Mouse (Mus musculus) G1E (cell line): Measurements from ENCODE around the gene Dscam. TPM values are rescaled to one million over a fixed set of nuclear protein-coding genes. Genes with fewer than 3 reads are reported as not detected.

ENCODE experiments used
- ATAC-seq: 2 replicates; pipeline ENCODE4 v1.8.0; 2016; ENCODE audit warnings: mild to moderate bottlenecking; ENCODE audit not compliant: insufficient number of reproducible peaks, poor library complexity, low FRiP score, severe bottlenecking; ENCODE audit errors: extremely low read depth
- DNase-seq: peaks from one replicate; pipeline ENCODE4 v3.0.0; 2012; ENCODE audit warnings: low spot score
- H3K27me3 ChIP-seq: 2 replicates; pipeline ENCODE4 v1.6.1; 2012; ENCODE audit warnings: mild to moderate bottlenecking, low read length, inconsistent platforms; ENCODE audit not compliant: insufficient read depth
- H3K36me3 ChIP-seq: replicated peaks from 2 replicates; pipeline ENCODE3; 2012; ENCODE audit warnings: mild to moderate bottlenecking, inconsistent platforms
- H3K4me1 ChIP-seq: 2 replicates; pipeline ENCODE4 v1.6.1; 2012; ENCODE audit warnings: low read depth, low read length, inconsistent platforms, mixed read lengths; ENCODE audit not compliant: insufficient read depth
- H3K4me3 ChIP-seq: 2 replicates; pipeline ENCODE4 v1.5.1; 2012; ENCODE audit warnings: low read depth, mild to moderate bottlenecking, inconsistent platforms, low read length, moderate library complexity, mixed read lengths
- H3K9me3 ChIP-seq: replicated peaks from 2 replicates; pipeline ENCODE4 v1.6.1; 2012; ENCODE audit warnings: inconsistent platforms
- CTCF ChIP-seq: IDR thresholded peaks from 2 replicates; pipeline ENCODE4 v1.5.1; 2012; ENCODE audit warnings: low read depth, low read length, inconsistent platforms, mixed read lengths
- GATA1 ChIP-seq: IDR thresholded peaks from 2 replicates; pipeline ENCODE4 v1.6.1; 2012; ENCODE audit warnings: borderline replicate concordance, low read length, inconsistent platforms, mixed read lengths
- GATA2 ChIP-seq: IDR thresholded peaks from 2 replicates; pipeline ENCODE4 v1.6.1; 2012; ENCODE audit warnings: low read depth, low read length, inconsistent platforms, borderline replicate concordance
- POLR2AphosphoS5 ChIP-seq: IDR thresholded peaks from 2 replicates; pipeline ENCODE4 v1.6.1; 2012; ENCODE audit warnings: low read depth, low read length, inconsistent platforms; ENCODE audit not compliant: insufficient replicate concordance
- TAL1 ChIP-seq: conservative IDR thresholded peaks from 2 replicates; pipeline ENCODE4 v1.6.1; 2012; ENCODE audit warnings: low read depth, low read length, inconsistent platforms, mixed read lengths
- polyA plus RNA-seq: library from polyadenylated mRNA; stranded (reverse); fragments of >175 nt; gene quantifications from 2 replicates; pipeline ENCODE4 v1.2.3, GENCODE M21; 2012
- total RNA-seq, 2 experiments: library from RNA; stranded (forward) in 1 of 2; stranded (reverse) in 1 of 2; fragments of 200-1000 nt in 1 of 2; fragments of >200 nt in 1 of 2; fragmentation: Nextera tagmentation in 1 of 2; gene quantifications; 2 replicates each; pipeline ENCODE4 v1.2.3; 2014 to 2017

Gene Dscam
- total and polyA plus RNA-seq, 3 experiments = under 0.01 TPM; not detected in 2

DNA sequence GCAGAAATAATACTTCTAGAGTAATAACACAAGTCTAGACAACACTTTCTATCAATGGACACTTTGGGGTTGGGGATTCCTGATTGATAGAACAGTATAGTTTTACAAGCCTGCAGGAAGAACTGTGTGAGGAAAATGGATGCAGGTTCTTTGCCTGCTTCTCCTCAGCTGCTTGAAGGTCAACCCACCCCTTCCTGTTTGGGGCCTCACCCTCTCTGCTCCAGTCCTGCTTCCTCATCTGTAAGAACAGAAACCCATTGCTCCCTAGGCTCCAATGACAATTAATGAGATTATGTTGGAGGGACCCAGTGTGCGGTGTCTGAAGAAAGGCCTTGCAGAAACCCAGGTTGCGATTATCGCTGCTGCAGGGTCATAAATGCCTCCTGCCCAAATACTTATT is 446.4 kb downstream of the Dscam start:
- H3K4me3 ChIP-seq = no peak overlapping the region
- ATAC-seq = no peak
- H3K4me1 ChIP-seq = no peaks in the 10 kb centered on the region
- DNase-seq = no peak
- no peaks in the 10 kb centered on the region for H3K36me3 ChIP-seq
- peaks cover 8% of the 10 kb centered on the region for H3K9me3 ChIP-seq
- peaks cover 2% of the 10 kb centered on the region; the same call in 1 of the 2 replicates for H3K27me3 ChIP-seq
- TF ChIP-seq POLR2AphosphoS5 (no peak), TAL1 (no peak), GATA1 (no peak), GATA2 (no peak), CTCF (no peak)

DNA sequence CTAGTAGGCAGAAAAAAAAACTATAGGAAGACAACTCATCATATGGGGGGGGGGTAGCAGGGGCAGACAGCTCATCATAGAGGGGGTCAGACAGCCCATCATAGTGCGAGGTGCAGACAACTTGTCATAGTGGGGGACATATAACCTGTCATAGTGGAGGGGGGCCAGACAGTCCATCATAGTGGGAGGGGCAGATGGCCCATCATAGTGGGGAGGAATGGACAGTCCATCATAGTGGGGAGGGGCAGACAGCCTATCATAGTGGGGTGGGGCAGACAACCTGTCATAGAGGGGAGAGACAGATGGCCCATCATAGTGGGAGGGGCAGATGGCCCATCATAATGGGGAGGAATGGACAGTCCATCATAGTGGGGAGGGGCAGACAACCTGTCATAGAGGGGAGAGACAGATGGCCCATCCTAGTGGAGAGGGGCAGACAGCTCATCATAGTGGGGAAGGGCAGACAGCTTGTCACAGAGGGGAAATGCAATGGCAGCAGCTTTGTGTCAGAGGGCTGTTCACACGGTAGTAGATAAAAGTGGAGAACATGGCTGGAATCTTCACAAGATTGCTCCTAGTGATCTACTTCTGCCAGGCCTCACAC is 447.4 kb downstream of the Dscam start:
- no peak for DNase-seq
- no peak for ATAC-seq
- Histone ChIP-seq H3K4me3 (no peak overlapping the region), H3K36me3 (no peaks in the 10 kb centered on the region), H3K27me3 (peaks cover 2% of the 10 kb centered on the region; the same call in 1 of the 2 replicates), H3K9me3 (peaks cover 8% of the 10 kb centered on the region), H3K4me1 (no peaks in the 10 kb centered on the region)
- TF ChIP-seq GATA1 (no peak), CTCF (no peak), TAL1 (no peak), GATA2 (no peak)

DNA sequence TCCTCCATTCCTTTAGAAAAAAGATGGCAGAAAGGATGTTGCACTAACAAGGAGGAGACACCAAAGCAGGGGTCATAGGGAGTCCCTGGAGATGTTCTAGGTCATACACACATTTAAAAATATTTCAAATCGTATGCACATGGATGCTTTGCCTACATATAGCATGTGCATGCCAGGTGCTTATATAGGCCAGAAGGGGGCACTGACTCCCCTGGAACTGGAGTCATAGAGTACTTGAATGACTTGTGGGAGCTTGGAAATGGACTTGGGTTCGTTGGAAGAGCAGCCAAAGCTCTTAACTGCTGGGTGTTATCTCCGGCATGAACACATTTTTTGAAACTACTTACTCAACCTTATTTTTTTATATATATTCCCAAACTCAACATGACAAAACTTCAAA is 448.4 kb downstream of the Dscam start:
- peaks cover 11% of the 10 kb centered on the region for H3K9me3 ChIP-seq
- H3K27me3 ChIP-seq = peaks cover 2% of the 10 kb centered on the region; the same call in 1 of the 2 replicates
- DNase-seq = no peak
- ATAC-seq = no peak
- no peaks in the 10 kb centered on the region for H3K36me3 ChIP-seq
- TF ChIP-seq GATA2 (no peak), CTCF (no peak), POLR2AphosphoS5 (no peak), TAL1 (no peak), GATA1 (no peak)
- H3K4me1 ChIP-seq = no peaks in the 10 kb centered on the region
- H3K4me3 ChIP-seq = no peak overlapping the region

DNA sequence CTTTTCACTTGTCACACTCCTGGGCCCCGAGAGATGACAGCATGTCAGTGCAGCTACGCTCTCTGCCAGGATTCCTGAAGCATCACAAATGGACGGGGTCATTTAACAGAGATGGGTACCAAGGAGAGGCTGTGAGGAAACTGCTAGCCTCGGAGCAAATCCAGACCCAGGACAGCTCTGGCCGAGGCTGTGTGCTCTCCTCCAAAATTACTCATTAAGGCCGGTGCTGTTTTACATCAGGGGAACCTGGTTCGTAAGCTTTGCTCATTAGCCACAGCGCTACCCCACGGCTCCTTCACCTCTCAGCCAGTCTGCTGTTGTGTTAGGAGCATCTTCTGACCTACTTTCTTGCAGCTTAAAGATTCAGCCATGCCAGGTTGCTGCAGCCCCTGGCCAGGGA is 449.3 kb downstream of the Dscam start:
- H3K4me3 ChIP-seq = no peak overlapping the region
- TF ChIP-seq TAL1 (no peak), POLR2AphosphoS5 (no peak), CTCF (no peak), GATA1 (no peak), GATA2 (no peak)
- no peaks in the 10 kb centered on the region for H3K36me3 ChIP-seq
- DNase-seq = no peak
- peaks cover 10% of the 10 kb centered on the region for H3K9me3 ChIP-seq
- H3K4me1 ChIP-seq = no peaks in the 10 kb centered on the region
- ATAC-seq = no peak
- H3K27me3 ChIP-seq = peaks cover 2% of the 10 kb centered on the region; the same call in 1 of the 2 replicates

DNA sequence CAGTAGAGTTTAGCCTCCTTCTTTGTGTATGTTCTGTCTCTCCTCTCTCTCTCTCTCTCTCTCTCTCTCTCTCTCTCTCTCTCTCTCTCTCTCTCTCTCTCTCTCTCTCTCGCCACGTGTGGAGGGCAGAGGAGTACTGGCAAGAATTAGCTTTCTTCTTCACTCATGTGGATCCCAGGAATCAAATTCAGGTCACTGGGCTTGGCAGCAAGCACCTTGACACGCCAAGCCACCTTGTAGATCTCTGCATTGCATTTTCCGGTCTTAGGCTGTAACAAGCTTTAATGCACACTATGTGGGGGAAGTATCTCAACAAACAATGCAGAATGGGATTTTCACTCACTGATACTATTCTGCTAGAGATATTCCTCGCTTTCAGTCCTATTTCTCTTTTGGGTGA is 449.9 kb downstream of the Dscam start:
- no peaks in the 10 kb centered on the region for H3K36me3 ChIP-seq
- DNase-seq (no peak), ATAC-seq (no peak)
- TF ChIP-seq GATA2 = no peak
- no peak for TF ChIP-seq TAL1
- no peak for TF ChIP-seq POLR2AphosphoS5
- TF ChIP-seq CTCF = no peak
- no peak for TF ChIP-seq GATA1
- no peak overlapping the region for H3K4me3 ChIP-seq
- H3K4me1 ChIP-seq = no peaks in the 10 kb centered on the region
- H3K9me3 ChIP-seq = peaks cover 12% of the 10 kb centered on the region
- peaks cover 2% of the 10 kb centered on the region; the same call in 1 of the 2 replicates for H3K27me3 ChIP-seq

DNA sequence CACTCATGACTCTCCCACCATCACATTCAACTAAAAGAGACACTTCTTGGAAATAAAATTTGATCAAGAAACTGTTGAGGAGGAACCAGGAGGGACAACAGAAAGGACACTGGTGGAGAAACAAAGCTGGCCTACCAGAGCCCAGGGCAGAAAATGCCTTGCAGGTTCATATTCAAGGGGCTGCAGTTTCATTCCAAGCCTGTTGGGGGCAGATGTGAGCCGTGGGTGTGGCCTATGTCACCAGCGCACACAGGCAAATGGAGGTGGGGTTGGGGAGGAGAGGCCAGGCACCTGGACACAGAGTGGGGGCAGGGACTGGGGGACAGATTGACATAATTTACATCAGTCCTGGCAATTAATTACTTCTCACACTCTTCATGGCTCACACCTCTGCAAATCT is 452.3 kb downstream of the Dscam start:
- Histone ChIP-seq H3K36me3 (no peaks in the 10 kb centered on the region), H3K9me3 (peaks cover 10% of the 10 kb centered on the region), H3K4me1 (no peaks in the 10 kb centered on the region), H3K27me3 (peaks cover 2% of the 10 kb centered on the region; the same call in 1 of the 2 replicates), H3K4me3 (no peak overlapping the region)
- DNase-seq (no peak), ATAC-seq (no peak)
- TF ChIP-seq POLR2AphosphoS5 (no peak), CTCF (0 out of 2 replicates have a peak, but pooled peaks have one; percentile 11), TAL1 (no peak)
